Mouse (Mus musculus) kidney, adult 2 months (tissue): ENCODE data around the gene Sh3bp5l. TPM values are rescaled to one million over a fixed set of nuclear protein-coding genes. Genes with fewer than 3 reads are reported as not detected.

Experiments used
- DNase-seq: peaks from one replicate; pipeline ENCODE4 v3.0.0; 2021
- H3K27ac ChIP-seq: fragments of 200-500 bp; 2 replicates; pipeline ENCODE4 v1.5.1; 2012; ENCODE audit warnings: low read depth, low read length, control low read depth, inconsistent platforms; ENCODE audit not compliant: insufficient read depth
- H3K27me3 ChIP-seq: fragments of 200-500 bp; replicated peaks from 2 replicates; pipeline ENCODE4 v1.6.1; 2012; ENCODE audit warnings: mild to moderate bottlenecking, moderate library complexity, low read length, inconsistent platforms; ENCODE audit not compliant: control insufficient read depth, insufficient read depth
- H3K36me3 ChIP-seq: fragments of 200-500 bp; 2 replicates; pipeline ENCODE4 v1.6.1; 2012; ENCODE audit warnings: mild to moderate bottlenecking, moderate library complexity, low read length, inconsistent platforms; ENCODE audit not compliant: control insufficient read depth, insufficient read depth
- H3K4me1 ChIP-seq: fragments of 200-500 bp; 2 replicates; pipeline ENCODE4 v1.6.1; 2011; ENCODE audit warnings: low read length; ENCODE audit not compliant: control insufficient read depth, insufficient read depth
- H3K4me3 ChIP-seq: fragments of 200-500 bp; 2 replicates; pipeline ENCODE4 v1.5.1; 2011; ENCODE audit warnings: mild to moderate bottlenecking, low read depth, low read length, control low read depth; ENCODE audit not compliant: insufficient read depth
- CTCF ChIP-seq: fragments of 200-500 bp; conservative IDR thresholded peaks from 2 replicates; pipeline ENCODE4 v1.5.1; 2011; ENCODE audit warnings: low read depth, mild to moderate bottlenecking, control low read depth, low read length, moderate library complexity, mixed read lengths; ENCODE audit not compliant: insufficient read depth, insufficient read length
- POLR2A ChIP-seq: fragments of 200-500 bp; IDR thresholded peaks from one replicate; pipeline ENCODE4 v1.6.1; 2011; ENCODE audit warnings: low read depth, low read length, control low read depth
- WGBS: fragments of 180-500 bp; shearing (Covaris S2); methylation state at CpG from one replicate; pipeline ENCODE4 v1.1.7; 2018; 5-methylcytosine and 5-hydroxymethylcytosine counted together
- polyA plus RNA-seq: library from polyadenylated mRNA; depleted of rRNA; stranded (reverse); fragments of >200 nt; gene quantifications from 2 replicates; pipeline ENCODE4 v1.2.3, GENCODE M21; 2012; rRNA removed

The Sh3bp5l gene
- polyA plus RNA-seq, 1 experiment: 29.7 TPM

- H3K4me1 ChIP-seq: no peaks in the 10 kb centered on the region
- no peaks in the 10 kb centered on the region for H3K36me3 ChIP-seq
- H3K27me3 ChIP-seq: no peaks in the 10 kb centered on the region
- TF ChIP-seq CTCF (no peak), POLR2A (no peak)
- 67% methylated on average over 1 of the region's 1 CpGs for WGBS
- no peak overlapping the region for H3K4me3 ChIP-seq
- DNase-seq: no peak
- H3K27ac ChIP-seq: no peak overlapping the region
Measured at GRCm38 (mm10) chr11:58377686-58378085, 47.2 kb downstream of the Sh3bp5l start.

GRCm38 (mm10) chr11:58378763-58379278, 48.3 kb downstream of the Sh3bp5l start, which contains the start of gene Lypd8:
Gene Lypd8 (plus strand): TSS chr11:58379043.
- Histone ChIP-seq H3K27me3 (no peaks in the 10 kb centered on the region), H3K4me1 (no peaks in the 10 kb centered on the region), H3K4me3 (no peak within 1 kb of the TSS), H3K36me3 (no peaks in the 10 kb centered on the region), H3K27ac (no peak within 1 kb of the TSS)
- 87% methylated on average over 3 of the region's 3 CpGs for whole genome bisulfite sequencing
- TF ChIP-seq CTCF (no peak), POLR2A (no peak)
- no peak for DNase-seq

GRCm38 (mm10) chr11:58379516-58379915, 49.0 kb downstream of the Sh3bp5l start:
- Histone ChIP-seq H3K27ac (no peak overlapping the region), H3K36me3 (no peaks in the 10 kb centered on the region), H3K27me3 (no peaks in the 10 kb centered on the region), H3K4me1 (no peaks in the 10 kb centered on the region), H3K4me3 (no peak overlapping the region)
- no peak for TF ChIP-seq CTCF
- TF ChIP-seq POLR2A: no peak
- WGBS: 92% methylated on average over 1 of the region's 1 CpGs
- no peak for DNase-seq

- Histone ChIP-seq H3K4me1 (no peaks in the 10 kb centered on the region), H3K36me3 (no peaks in the 10 kb centered on the region), H3K4me3 (no peak overlapping the region), H3K27me3 (no peaks in the 10 kb centered on the region), H3K27ac (no peak overlapping the region)
- 92% methylated on average over 6 of the region's 6 CpGs for WGBS
- TF ChIP-seq CTCF (no peak), POLR2A (no peak)
- no peak for DNase-seq
Measured at GRCm38 (mm10) chr11:58382471-58382870, 51.9 kb downstream of the Sh3bp5l start.

Other genes with a start within 250 kb of the Sh3bp5l start
- 0.16 TPM in 2 replicates for gene Gm12248, start 237.6 kb upstream of the Sh3bp5l start, polyA plus RNA-seq
- gene Cnot8, start 226.6 kb upstream of the Sh3bp5l start, polyA plus RNA-seq: 43.8 and 47.2 TPM in 2 replicates
- 5.3 and 6.3 TPM in 2 replicates for gene Gemin5, start 162.2 kb upstream of the Sh3bp5l start, polyA plus RNA-seq
- 52.1 and 78.2 TPM in 2 replicates for gene Mrpl22, start 159.1 kb upstream of the Sh3bp5l start, polyA plus RNA-seq
- gene Igtp, start 131.2 kb upstream of the Sh3bp5l start, polyA plus RNA-seq: 15.9 and 18.6 TPM in 2 replicates
- gene Irgm2, start 131.1 kb upstream of the Sh3bp5l start, polyA plus RNA-seq: 14.7 and 18.9 TPM in 2 replicates
- gene 4930438A08Rik, start 55.9 kb upstream of the Sh3bp5l start, polyA plus RNA-seq: not detected in 2 replicates
- 14.8 and 20.8 TPM in 2 replicates for gene Zfp692, start 23.7 kb upstream of the Sh3bp5l start, polyA plus RNA-seq
- 30.8 and 38.3 TPM in 2 replicates for gene Zfp672, start 385 bp upstream of the Sh3bp5l start, polyA plus RNA-seq
- gene Lypd8, start 48.3 kb downstream of the Sh3bp5l start, polyA plus RNA-seq: 0.22 and 0.31 TPM in 2 replicates
- not detected in 2 replicates for gene 1810065E05Rik, start 90.4 kb downstream of the Sh3bp5l start, polyA plus RNA-seq
- gene Gm12253, start 101.8 kb downstream of the Sh3bp5l start, polyA plus RNA-seq: not detected in 2 replicates
- not detected in 2 replicates for gene Lypd9, start 122.2 kb downstream of the Sh3bp5l start, polyA plus RNA-seq
- not detected in 2 replicates for gene Olfr30, start 131.5 kb downstream of the Sh3bp5l start, polyA plus RNA-seq
- not detected in 2 replicates for gene Olfr332, start 161.8 kb downstream of the Sh3bp5l start, polyA plus RNA-seq
- not detected in 2 replicates for gene Olfr331, start 171.8 kb downstream of the Sh3bp5l start, polyA plus RNA-seq
- not detected in 2 replicates for gene Olfr330, start 204.1 kb downstream of the Sh3bp5l start, polyA plus RNA-seq
- not detected in 2 replicates for gene Olfr329-ps, start 215.7 kb downstream of the Sh3bp5l start, polyA plus RNA-seq
- gene Olfr328, start 224.9 kb downstream of the Sh3bp5l start, polyA plus RNA-seq: not detected in 2 replicates
- gene Olfr224, start 239.8 kb downstream of the Sh3bp5l start, polyA plus RNA-seq: not detected in 2 replicates
- not detected in 2 replicates for gene Olfr325, start 247.0 kb downstream of the Sh3bp5l start, polyA plus RNA-seq